ENCODE assay signal across 15 mouse cellular contexts in genomic region chr16:33158006-33158405, GRCm38 (mm10).
"Had no signal": no experiment of that assay in that cellular context is flagged by ENCODE, and none has a peak within 500 bp of the region (broad histone marks: within the 10 kb centered on the region; RNA-seq: fewer than 3 reads in every experiment).

No protein-coding gene starts in this region.

- H3K9me3 ChIP-seq: kidney, embryonic 15.5 days; limb, embryonic 10.5 days; liver, embryonic 15.5 days; midbrain, embryonic 10.5 days; midbrain, embryonic 15.5 days; neural tube, embryonic 13.5 days had no signal

- H3K4me2 ChIP-seq: kidney, embryonic 15.5 days; liver, embryonic 11.5 days; liver, embryonic 15.5 days; midbrain, embryonic 15.5 days; neural tube, embryonic 13.5 days had no signal

- H3K27me3 ChIP-seq: kidney, embryonic 15.5 days; liver, embryonic 15.5 days; midbrain, embryonic 15.5 days; neural tube, embryonic 13.5 days had no signal

- H3K9ac ChIP-seq: kidney, embryonic 15.5 days; liver, embryonic 15.5 days; midbrain, embryonic 15.5 days; neural tube, embryonic 13.5 days had no signal

- H3K4me1 ChIP-seq: kidney, embryonic 15.5 days; limb, embryonic 10.5 days; midbrain, embryonic 10.5 days; midbrain, embryonic 15.5 days; neural tube, embryonic 13.5 days had no signal

- DNase-seq: kidney, adult 2 months; kidney, postnatal 14 days; layer of hippocampus, adult 9-11 months; lung, adult 2 months; lung, postnatal 36 days; right cerebral cortex, adult 18-20 months; right cerebral cortex, postnatal 25 days had no signal

- H3K4me3 ChIP-seq: kidney, embryonic 15.5 days; limb, embryonic 10.5 days; liver, embryonic 15.5 days; midbrain, embryonic 10.5 days; midbrain, embryonic 15.5 days; neural tube, embryonic 13.5 days had no signal

- H3K36me3 ChIP-seq: kidney, embryonic 15.5 days; limb, embryonic 10.5 days; liver, embryonic 15.5 days; midbrain, embryonic 10.5 days; midbrain, embryonic 15.5 days; neural tube, embryonic 13.5 days had no signal

- ATAC-seq: lung, postnatal 0 days; midbrain, embryonic 15.5 days had no signal

- H3K27ac ChIP-seq: kidney, embryonic 15.5 days; limb, embryonic 10.5 days; liver, embryonic 15.5 days; midbrain, embryonic 10.5 days; midbrain, embryonic 15.5 days; neural tube, embryonic 13.5 days had no signal
